Mouse (Mus musculus): ENCODE measurements at regions not wholly inside any gene's neighbourhood (a gene's known extent, or its start where the extent isn't known, plus 50 kb on each side); places are given as distances from the start of the nearest gene placed in this dataset.

DNA sequence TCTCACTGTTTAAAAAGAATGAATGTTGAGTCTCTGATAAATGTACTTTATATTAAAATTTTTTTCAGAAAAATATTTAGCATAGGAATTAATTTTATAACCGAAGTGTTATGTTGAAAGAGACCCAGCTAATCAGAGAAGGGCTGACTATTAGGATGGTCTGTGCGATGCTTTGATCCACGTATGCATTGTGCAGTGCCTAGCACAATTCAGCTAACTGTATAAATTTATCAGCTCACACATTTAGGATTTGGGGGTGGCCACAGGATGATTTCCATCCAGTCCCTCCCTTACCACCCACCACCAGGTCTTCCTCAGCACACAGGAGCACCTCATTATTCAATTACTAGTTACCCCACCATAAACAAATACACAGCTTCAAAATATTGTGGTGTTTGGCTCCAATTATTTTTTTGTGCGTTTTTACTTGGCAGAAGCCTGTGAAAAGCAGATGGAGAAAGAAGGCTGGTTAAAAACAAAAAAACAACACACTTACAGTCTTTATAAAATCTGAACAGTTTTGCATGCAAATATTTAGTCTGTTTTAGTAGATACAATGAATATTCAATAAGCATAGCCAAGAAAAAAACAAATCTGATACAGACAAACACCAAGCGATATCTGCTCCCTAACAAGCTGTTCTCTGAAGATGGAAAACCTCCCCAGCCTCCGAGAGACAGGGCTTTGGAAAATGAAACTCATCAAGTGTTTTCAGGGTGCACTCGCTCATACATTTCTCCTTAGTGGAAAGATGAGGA, 400.5 kb downstream of the Rps29 start:
- TF ChIP-seq POLR2A (IDR thresholded peaks at IDR 0.05; ENCODE audit: borderline replicate concordance, insufficient read depth, low read length) = no peak
- TF ChIP-seq CTCF (IDR thresholded peaks at IDR 0.05; ENCODE audit: borderline replicate concordance, insufficient read depth, low read depth, low read length) = no peak
- H3K27ac ChIP-seq (ENCODE audit: insufficient read depth, low read length) = no peak overlapping the region
- 61% methylated on average over 7 of the region's 7 CpGs for WGBS
- H3K4me1 ChIP-seq (ENCODE audit: control insufficient read depth, insufficient read depth, low read length) = no peaks in the 10 kb centered on the region
- H3K4me3 ChIP-seq (replicated peaks; ENCODE audit: insufficient read depth, low read depth, low read length) = no peak overlapping the region
- H3K27me3 ChIP-seq (ENCODE audit: control insufficient read depth, insufficient read depth, low read length) = no peaks in the 10 kb centered on the region
- no peak for DNase-seq

GRCm38 (mm10) chr12:68728882-68729281, 430.1 kb downstream of the Rps29 start:
- TF ChIP-seq CTCF (IDR thresholded peaks at IDR 0.05; ENCODE audit: borderline replicate concordance, insufficient read depth, low read depth, low read length) = no peak
- no peak for TF ChIP-seq POLR2A (IDR thresholded peaks at IDR 0.05; ENCODE audit: borderline replicate concordance, insufficient read depth, low read length)
- Histone ChIP-seq H3K4me1 (ENCODE audit: control insufficient read depth, insufficient read depth, low read length) (no peaks in the 10 kb centered on the region), H3K27me3 (ENCODE audit: control insufficient read depth, insufficient read depth, low read length) (no peaks in the 10 kb centered on the region), H3K27ac (ENCODE audit: insufficient read depth, low read length) (no peak overlapping the region), H3K4me3 (replicated peaks; ENCODE audit: insufficient read depth, low read depth, low read length) (no peak overlapping the region)
- 27% methylated on average over 2 of the region's 2 CpGs for WGBS
- no peak for DNase-seq

GRCm38 (mm10) chr12:68718946-68719345, 440.0 kb downstream of the Rps29 start:
- H3K27me3 ChIP-seq (ENCODE audit: control insufficient read depth, insufficient read depth, low read length) = no peaks in the 10 kb centered on the region
- no peak overlapping the region for H3K27ac ChIP-seq (ENCODE audit: insufficient read depth, low read length)
- no peaks in the 10 kb centered on the region for H3K4me1 ChIP-seq (ENCODE audit: control insufficient read depth, insufficient read depth, low read length)
- TF ChIP-seq CTCF (IDR thresholded peaks at IDR 0.05; ENCODE audit: borderline replicate concordance, insufficient read depth, low read depth, low read length) = no peak
- no peak for DNase-seq
- H3K4me3 ChIP-seq (replicated peaks; ENCODE audit: insufficient read depth, low read depth, low read length) = no peak overlapping the region

GRCm38 (mm10) chr12:68694275-68695267, 464.4 kb downstream of the Rps29 start:
- no peak for TF ChIP-seq POLR2A (IDR thresholded peaks at IDR 0.05; ENCODE audit: borderline replicate concordance, insufficient read depth, low read length)
- no peak for TF ChIP-seq CTCF (IDR thresholded peaks at IDR 0.05; ENCODE audit: borderline replicate concordance, insufficient read depth, low read depth, low read length)
- no peak overlapping the region for H3K27ac ChIP-seq (ENCODE audit: insufficient read depth, low read length)
- DNase-seq = no peak
- no peaks in the 10 kb centered on the region for H3K4me1 ChIP-seq (ENCODE audit: control insufficient read depth, insufficient read depth, low read length)
- WGBS = 24% methylated on average over 11 of the region's 11 CpGs
- H3K4me3 ChIP-seq (replicated peaks; ENCODE audit: insufficient read depth, low read depth, low read length) = no peak overlapping the region
- no peaks in the 10 kb centered on the region; the same call in 1 of the 2 replicates for H3K27me3 ChIP-seq (ENCODE audit: control insufficient read depth, insufficient read depth, low read length)

- Histone ChIP-seq H3K27me3 (ENCODE audit: control insufficient read depth, insufficient read depth, low read length) (no peaks in the 10 kb centered on the region), H3K4me1 (ENCODE audit: control insufficient read depth, insufficient read depth, low read length) (no peaks in the 10 kb centered on the region), H3K27ac (ENCODE audit: insufficient read depth, low read length) (no peak overlapping the region), H3K4me3 (replicated peaks; ENCODE audit: insufficient read depth, low read depth, low read length) (no peak overlapping the region)
- no peak for DNase-seq
- 66% methylated on average over 3 of the region's 3 CpGs for WGBS
- no peak for TF ChIP-seq POLR2A (IDR thresholded peaks at IDR 0.05; ENCODE audit: borderline replicate concordance, insufficient read depth, low read length)
- no peak for TF ChIP-seq CTCF (IDR thresholded peaks at IDR 0.05; ENCODE audit: borderline replicate concordance, insufficient read depth, low read depth, low read length)
Observed at GRCm38 (mm10) chr12:68688262-68688661, 470.7 kb downstream of the Rps29 start.

DNA sequence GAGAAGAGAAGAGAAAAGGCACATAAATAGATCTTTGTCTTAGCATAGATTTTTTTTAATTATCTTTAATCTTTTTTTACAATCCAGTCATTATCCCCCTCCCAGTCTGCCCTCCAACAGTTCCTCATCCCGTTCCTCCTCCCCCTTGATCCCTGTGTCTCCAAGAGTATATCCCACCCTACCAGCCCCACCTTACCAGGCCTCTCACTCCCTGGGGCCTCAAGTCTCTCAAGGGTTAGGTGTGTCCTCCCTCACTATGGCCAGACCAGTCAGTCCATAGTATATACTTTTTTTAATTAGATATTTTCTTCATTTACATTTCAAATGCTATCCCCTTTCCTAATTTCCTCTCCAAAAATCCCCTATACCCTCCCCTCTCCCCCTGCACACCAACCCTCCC, 475.1 kb downstream of the Rps29 start:
- DNase-seq = no peak
- H3K4me3 ChIP-seq (replicated peaks; ENCODE audit: insufficient read depth, low read depth, low read length) = no peak overlapping the region
- TF ChIP-seq CTCF (IDR thresholded peaks at IDR 0.05; ENCODE audit: borderline replicate concordance, insufficient read depth, low read depth, low read length) (no peak), POLR2A (IDR thresholded peaks at IDR 0.05; ENCODE audit: borderline replicate concordance, insufficient read depth, low read length) (no peak)
- no peak overlapping the region for H3K27ac ChIP-seq (ENCODE audit: insufficient read depth, low read length)
- 38% methylated on average over 1 of the region's 1 CpGs for WGBS
- no peaks in the 10 kb centered on the region for H3K4me1 ChIP-seq (ENCODE audit: control insufficient read depth, insufficient read depth, low read length)
- H3K27me3 ChIP-seq (ENCODE audit: control insufficient read depth, insufficient read depth, low read length) = no peaks in the 10 kb centered on the region

DNA sequence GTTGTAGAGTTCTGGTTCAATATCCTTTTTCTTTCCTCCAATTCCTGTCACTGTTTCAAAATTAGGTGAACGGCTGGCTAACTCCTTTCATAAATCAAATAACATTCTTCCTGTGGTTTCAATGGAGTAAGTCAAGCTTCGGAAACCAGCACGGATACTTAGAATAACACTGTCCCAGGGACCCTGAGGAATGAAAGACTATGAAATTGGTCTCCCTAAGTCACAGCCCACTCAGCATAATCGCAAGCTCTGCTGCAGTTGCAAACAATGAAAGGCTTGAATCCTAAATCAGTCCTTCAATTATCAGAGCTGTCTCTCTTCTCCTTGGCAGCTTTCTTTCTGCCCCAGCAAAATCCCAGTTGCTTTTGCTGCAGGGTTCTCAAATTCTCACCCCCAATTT, 475.8 kb downstream of the Rps29 start:
- TF ChIP-seq CTCF (IDR thresholded peaks at IDR 0.05; ENCODE audit: borderline replicate concordance, insufficient read depth, low read depth, low read length) (no peak), POLR2A (IDR thresholded peaks at IDR 0.05; ENCODE audit: borderline replicate concordance, insufficient read depth, low read length) (no peak)
- no peak overlapping the region for H3K27ac ChIP-seq (ENCODE audit: insufficient read depth, low read length)
- 18% methylated on average over 4 of the region's 4 CpGs for WGBS

More for the DNA sequence above, 475.8 kb downstream of the Rps29 start:
- DNase-seq = no peak
- Histone ChIP-seq H3K4me3 (replicated peaks; ENCODE audit: insufficient read depth, low read depth, low read length) (no peak overlapping the region), H3K27me3 (ENCODE audit: control insufficient read depth, insufficient read depth, low read length) (no peaks in the 10 kb centered on the region), H3K4me1 (ENCODE audit: control insufficient read depth, insufficient read depth, low read length) (no peaks in the 10 kb centered on the region)

Data from cerebellum, adult 2 months (tissue).